ENCODE assay signal across 15 mouse cellular contexts in genomic region chr2:35608856-35609255, GRCm38 (mm10). TPM values are rescaled to one million over a fixed set of nuclear protein-coding genes. Genes with fewer than 3 reads are reported as not detected.
DNase-seq lines count a peak whose midpoint lies in the region; ATAC-seq and TF ChIP-seq lines count a peak whose summit lies in the region.
"Had no signal": no experiment of that assay in that cellular context is flagged by ENCODE, and none has a peak within 500 bp of the region (broad histone marks: within the 10 kb centered on the region; RNA-seq: fewer than 3 reads in every experiment).

No protein-coding gene starts in this region.

- H3K9ac ChIP-seq in heart, embryonic 11.5 days (ENCODE audit: low read depth, low read length) = peak overlapping the region; percentile 17; the same call in 1 of the 2 replicates
- H3K9ac ChIP-seq in lung, embryonic 14.5 days = no peak overlapping the region
- H3K9ac ChIP-seq in lung, postnatal 0 days (replicated peaks; ENCODE audit: low read depth) = no peak overlapping the region
- H3K9ac ChIP-seq in embryonic facial prominence, embryonic 15.5 days = no peak overlapping the region
- no peak overlapping the region for H3K9ac ChIP-seq in forebrain, embryonic 15.5 days (replicated peaks)
- H3K9ac ChIP-seq: liver, embryonic 15.5 days; neural tube, embryonic 12.5 days had no signal

- no peak overlapping the region for H3K4me2 ChIP-seq in heart, embryonic 11.5 days
- H3K4me2 ChIP-seq in lung, embryonic 14.5 days = no peak overlapping the region
- no peak overlapping the region for H3K4me2 ChIP-seq in lung, postnatal 0 days (replicated peaks; ENCODE audit: low read depth, low read length)
- H3K4me2 ChIP-seq in embryonic facial prominence, embryonic 15.5 days (replicated peaks) = no peak overlapping the region
- no peak overlapping the region for H3K4me2 ChIP-seq in forebrain, embryonic 15.5 days (replicated peaks)
- H3K4me2 ChIP-seq: liver, embryonic 15.5 days; neural tube, embryonic 12.5 days had no signal

- no peak overlapping the region for H3K4me3 ChIP-seq in heart, embryonic 11.5 days (ENCODE audit: low read depth, low read length)
- no peak overlapping the region for H3K4me3 ChIP-seq in lung, embryonic 14.5 days (ENCODE audit: low read depth, low read length)
- H3K4me3 ChIP-seq in lung, postnatal 0 days (ENCODE audit: low read depth, low read length) = no peak overlapping the region
- no peak overlapping the region for H3K4me3 ChIP-seq in embryonic facial prominence, embryonic 15.5 days (replicated peaks)
- H3K4me3 ChIP-seq in forebrain, embryonic 15.5 days = no peak overlapping the region
- H3K4me3 ChIP-seq: liver, embryonic 15.5 days; megakaryocyte, embryonic 14.5 days; neural tube, embryonic 12.5 days had no signal

- TF ChIP-seq EP300 in lung, postnatal 0 days (IDR thresholded peaks at IDR 0.05) = no peak

- no peak for ATAC-seq in heart, embryonic 11.5 days (replicated peaks; ENCODE audit: insufficient number of reproducible peaks, low FRiP score, low TSS enrichment)
- ATAC-seq in lung, embryonic 14.5 days (ENCODE audit: insufficient read depth) = 0 out of 2 replicates have a peak, but pooled peaks have one; percentile 10
- ATAC-seq in lung, postnatal 0 days = no peak
- no peak for ATAC-seq in embryonic facial prominence, embryonic 15.5 days (ENCODE audit: insufficient number of reproducible peaks, low FRiP score, low TSS enrichment, low read depth)
- no peak for ATAC-seq in forebrain, embryonic 15.5 days (replicated peaks)

- 67% methylated on average over 7 of the region's 7 CpGs for WGBS in heart, embryonic 11.5 days (ENCODE audit: insufficient replicate concordance)
- WGBS in lung, embryonic 14.5 days = 83% methylated on average over 7 of the region's 7 CpGs
- 82% methylated on average over 7 of the region's 7 CpGs for WGBS in lung, postnatal 0 days
- 67% methylated on average over 7 of the region's 7 CpGs for WGBS in embryonic facial prominence, embryonic 15.5 days
- 86% methylated on average over 7 of the region's 7 CpGs for WGBS in forebrain, embryonic 15.5 days

- no peaks in the 10 kb centered on the region for H3K9me3 ChIP-seq in heart, embryonic 11.5 days (replicated peaks; ENCODE audit: control insufficient read depth, low read length)
- no peaks in the 10 kb centered on the region for H3K9me3 ChIP-seq in lung, embryonic 14.5 days (ENCODE audit: low read depth, low read length)
- no peaks in the 10 kb centered on the region for H3K9me3 ChIP-seq in lung, postnatal 0 days (ENCODE audit: low read length)
- H3K9me3 ChIP-seq in embryonic facial prominence, embryonic 15.5 days (replicated peaks) = no peaks in the 10 kb centered on the region
- H3K9me3 ChIP-seq in forebrain, embryonic 15.5 days = no peaks in the 10 kb centered on the region
- H3K9me3 ChIP-seq: G1E; liver, embryonic 15.5 days; megakaryocyte, embryonic 14.5 days; neural tube, embryonic 12.5 days had no signal

- no peak for TF ChIP-seq CTCF in lung, embryonic 14.5 days (IDR thresholded peaks at IDR 0.05; ENCODE audit: low read depth)
- TF ChIP-seq CTCF in lung, postnatal 0 days (IDR thresholded peaks at IDR 0.05) = no peak

- peaks cover 96% of the 10 kb centered on the region for H3K4me1 ChIP-seq in heart, embryonic 11.5 days (ENCODE audit: control insufficient read depth, insufficient read depth, low read length)
- H3K4me1 ChIP-seq in lung, embryonic 14.5 days (ENCODE audit: insufficient read depth) = peaks cover 17% of the 10 kb centered on the region
- peaks cover 17% of the 10 kb centered on the region; the same call in 1 of the 2 replicates for H3K4me1 ChIP-seq in lung, postnatal 0 days (ENCODE audit: insufficient read depth, low read depth, low read length)
- H3K4me1 ChIP-seq in embryonic facial prominence, embryonic 15.5 days = peaks cover 49% of the 10 kb centered on the region
- H3K4me1 ChIP-seq in forebrain, embryonic 15.5 days = peaks cover 26% of the 10 kb centered on the region

- no peaks in the 10 kb centered on the region for H3K27me3 ChIP-seq in heart, embryonic 11.5 days (ENCODE audit: control insufficient read depth, insufficient read depth, low read length)
- no peaks in the 10 kb centered on the region for H3K27me3 ChIP-seq in lung, embryonic 14.5 days (ENCODE audit: insufficient read depth, low read length)
- H3K27me3 ChIP-seq in lung, postnatal 0 days (replicated peaks; ENCODE audit: insufficient read depth, low read length) = no peaks in the 10 kb centered on the region
- H3K27me3 ChIP-seq in embryonic facial prominence, embryonic 15.5 days = no peaks in the 10 kb centered on the region
- no peaks in the 10 kb centered on the region for H3K27me3 ChIP-seq in forebrain, embryonic 15.5 days
- H3K27me3 ChIP-seq: liver, embryonic 15.5 days; neural tube, embryonic 12.5 days had no signal

- no peak for DNase-seq in heart, adult 9 months (ENCODE audit: low spot score in 2 of 2)
- no peak for DNase-seq in lung, embryonic 14.5 days
- no peak for DNase-seq in lung, postnatal 0 days (ENCODE audit: low spot score)
- peak; percentile 71 for DNase-seq in urinary bladder, postnatal 14 days (ENCODE audit: low spot score)
- DNase-seq: gastrocnemius, postnatal 10 days; kidney, adult 9 months; lung, postnatal 14 days; thymus, postnatal 36 days had no signal

- peak overlapping the region; percentile 58 for H3K27ac ChIP-seq in heart, embryonic 11.5 days (ENCODE audit: low read depth, low read length)
- no peak overlapping the region for H3K27ac ChIP-seq in lung, embryonic 14.5 days (ENCODE audit: low read depth)
- H3K27ac ChIP-seq in lung, postnatal 0 days (ENCODE audit: low read length) = no peak overlapping the region
- H3K27ac ChIP-seq in embryonic facial prominence, embryonic 15.5 days (replicated peaks) = 0 out of 2 replicates have a peak overlapping the region, but pooled peaks have one; percentile 12
- no peak overlapping the region for H3K27ac ChIP-seq in forebrain, embryonic 15.5 days (replicated peaks)
- H3K27ac ChIP-seq: liver, embryonic 15.5 days; neural tube, embryonic 12.5 days had no signal

- no peaks in the 10 kb centered on the region for H3K36me3 ChIP-seq in heart, embryonic 11.5 days (ENCODE audit: control insufficient read depth, insufficient read depth, low read length)
- no peaks in the 10 kb centered on the region for H3K36me3 ChIP-seq in lung, embryonic 14.5 days (ENCODE audit: insufficient read depth)
- H3K36me3 ChIP-seq in lung, postnatal 0 days (ENCODE audit: insufficient read depth, low read length) = no peaks in the 10 kb centered on the region
- no peaks in the 10 kb centered on the region for H3K36me3 ChIP-seq in embryonic facial prominence, embryonic 15.5 days
- H3K36me3 ChIP-seq in forebrain, embryonic 15.5 days = no peaks in the 10 kb centered on the region
- H3K36me3 ChIP-seq: G1E; liver, embryonic 15.5 days; neural tube, embryonic 12.5 days had no signal

RNA-seq across cellular contexts. Expression of gene Dab2ip, which starts 50.8 kb away (rescaled TPM):
- polyA plus RNA-seq in heart, embryonic 11.5 days (2014; fragmentation: Nextera tagmentation; extraction: Ambion mirVana) = 49.0 and 49.1 TPM in 2 replicates
- 51.7 and 61.4 TPM in 2 replicates for polyA plus RNA-seq in lung, embryonic 14.5 days (2014; fragmentation: Nextera tagmentation; extraction: Ambion mirVana)
- polyA plus RNA-seq in lung, postnatal 0 days (2015; fragmentation: Nextera tagmentation; extraction: Ambion mirVana) = 75.8 and 83.4 TPM in 2 replicates
- polyA plus RNA-seq in embryonic facial prominence, embryonic 15.5 days (2015; fragmentation: Nextera tagmentation; extraction: Ambion mirVana) = 67.9 and 72.0 TPM in 2 replicates
- 66.6 and 97.0 TPM in 2 replicates for polyA plus RNA-seq in forebrain, embryonic 15.5 days (2015; fragmentation: Nextera tagmentation; extraction: Ambion mirVana)

Comparison
In these comparisons a context has a peak if more than half of its experiments do, and no peak if none do; other contexts are left out.
1. H3K27ac ChIP-seq: peak in heart, embryonic 11.5 days (single experiment) and embryonic facial prominence, embryonic 15.5 days (single experiment); none in lung, embryonic 14.5 days (single experiment), lung, postnatal 0 days (single experiment) and forebrain, embryonic 15.5 days (single experiment).